Mouse (Mus musculus) left cerebral cortex, postnatal 36 days (tissue): ENCODE results near the gene 1700029H14Rik. TPM values are rescaled to one million over a fixed set of nuclear protein-coding genes. Genes with fewer than 3 reads are reported as not detected.

ENCODE experiments used
- DNase-seq, 2 experiments: peaks; one replicate each; pipeline ENCODE4 v3.0.0; 2021 to 2022; ENCODE audit warnings: low spot score in 2 of 2, mixed read lengths in 1 of 2
- intact Hi-C: fragments of 180-260 bp; cut with DNase I; formaldehyde crosslinking; loops from one replicate; pipeline ENCODE4 v1.15.1; 2025
- total RNA-seq, 2 experiments: library from RNA; stranded (reverse); gene quantifications; 2 replicates each; pipeline ENCODE4 v1.2.3; 2021

Gene 1700029H14Rik
- total RNA-seq, 2 experiments from 2014 or later, result not detected

- intact Hi-C loops, result no loop called here
- DNase-seq, result no peak
Measured at GRCm38 (mm10) chr8:13513556-13514370, 48.5 kb downstream of the 1700029H14Rik start.

GRCm38 (mm10) chr8:13512677-13513076 is 49.6 kb downstream of the 1700029H14Rik start:
- no peak for DNase-seq
- intact Hi-C loops, result no loop called here

- intact Hi-C loops, result no loop called here
- no peak for DNase-seq
Measured at GRCm38 (mm10) chr8:13512016-13512415, 50.2 kb downstream of the 1700029H14Rik start.

- intact Hi-C loops, result no loop called here
- no peak for DNase-seq
Measured at GRCm38 (mm10) chr8:13507284-13507937, 54.9 kb downstream of the 1700029H14Rik start.

- DNase-seq, result no peak
Measured at GRCm38 (mm10) chr8:13506849-13507248, 55.4 kb downstream of the 1700029H14Rik start.

GRCm38 (mm10) chr8:13504894-13505674 is 57.2 kb downstream of the 1700029H14Rik start:
- DNase-seq, result no peak
- intact Hi-C loops, result no loop called here

More at GRCm38 (mm10) chr8:13506849-13507248, 55.4 kb downstream of the 1700029H14Rik start:
- intact Hi-C loops, result no loop called here

GRCm38 (mm10) chr8:13503936-13504606 is 58.2 kb downstream of the 1700029H14Rik start:
- intact Hi-C loops, result no loop called here
- no peak for DNase-seq

- DNase-seq, result no peak
- intact Hi-C loops, result no loop called here
Measured at GRCm38 (mm10) chr8:13501221-13501620, 61.0 kb downstream of the 1700029H14Rik start.

Other genes with a start within 250 kb of the 1700029H14Rik start
- gene Tfdp1, start 223.7 kb downstream of the 1700029H14Rik start, total RNA-seq, result 10 to 100 TPM; 55.8 to 69.5 TPM
- gene Atp4b, start 165.6 kb downstream of the 1700029H14Rik start, total RNA-seq, result not detected
- not detected for gene Grk1, start 157.4 kb downstream of the 1700029H14Rik start, total RNA-seq
- 1 to 10 TPM; 4.7 to 5.4 TPM for gene Tmem255b, start 127.3 kb downstream of the 1700029H14Rik start, total RNA-seq
- gene Gas6, start 68.0 kb downstream of the 1700029H14Rik start, total RNA-seq, result 100 to 1,000 TPM in 1 of 2 experiments, 10 to 100 TPM in 1; 98.8 to 117 TPM
- 10 to 100 TPM; 57.0 to 62.5 TPM for gene Rasa3, start 115.1 kb upstream of the 1700029H14Rik start, total RNA-seq
- gene Cfap97d2, start 143.4 kb upstream of the 1700029H14Rik start, total RNA-seq, result 1 to 10 TPM in 1 of 2 experiments, under 1 TPM in 1; 0.84 to 1.5 TPM
- gene Cdc16, start 195.2 kb upstream of the 1700029H14Rik start, total RNA-seq, result 10 to 100 TPM; 48.7 to 49.5 TPM
- gene Upf3a, start 223.2 kb upstream of the 1700029H14Rik start, total RNA-seq, result 10 to 100 TPM; 35.6 TPM